22 mouse cellular contexts compared by ENCODE assay signal in genomic region chr2:34812706-34813105, GRCm38 (mm10). TPM values are rescaled to one million over a fixed set of nuclear protein-coding genes. Genes with fewer than 3 reads are reported as not detected.
"Had no signal": no experiment of that assay in that cellular context is flagged by ENCODE, and none has a peak within 500 bp of the region (broad histone marks: within the 10 kb centered on the region; RNA-seq: fewer than 3 reads in every experiment).

No protein-coding gene starts in this region.

- H3K9ac ChIP-seq: neural tube, embryonic 13.5 days; neural tube, embryonic 15.5 days; stomach, embryonic 15.5 days had no signal

- H3K27ac ChIP-seq: neural tube, embryonic 13.5 days; neural tube, embryonic 15.5 days; stomach, embryonic 15.5 days; stomach, postnatal 0 days had no signal

- H3K9me3 ChIP-seq: neural tube, embryonic 13.5 days; neural tube, embryonic 15.5 days; stomach, embryonic 15.5 days had no signal

- H3K4me2 ChIP-seq: neural tube, embryonic 13.5 days; neural tube, embryonic 15.5 days; stomach, embryonic 15.5 days had no signal

- DNase-seq: retina, postnatal 1 day; right cerebral cortex, adult 18-20 months; right cerebral cortex, postnatal 14 days; right cerebral cortex, postnatal 25 days; right cerebral cortex, postnatal 4 days; thymus, adult 18-20 months; thymus, adult 2 months; thymus, postnatal 14 days; thymus, postnatal 25 days; thymus, postnatal 36 days; thymus, postnatal 4 days had no signal

- H3K27me3 ChIP-seq: neural tube, embryonic 13.5 days; neural tube, embryonic 15.5 days; stomach, embryonic 15.5 days had no signal

- H3K4me3 ChIP-seq: neural tube, embryonic 13.5 days; neural tube, embryonic 15.5 days; stomach, embryonic 15.5 days had no signal

- H3K4me1 ChIP-seq: neural tube, embryonic 13.5 days; stomach, embryonic 15.5 days had no signal

RNA-seq across cellular contexts. Expression of gene Gm34653, which starts 20.1 kb away (rescaled TPM):
- total RNA-seq: neutrophil, adult 5-6 weeks had no signal
- polyA plus RNA-seq: neural tube, embryonic 13.5 days; neural tube, embryonic 14.5 days; neural tube, embryonic 15.5 days; small intestine, adult 2 months; spleen, adult 2 months; stomach, embryonic 14.5 days; stomach, embryonic 15.5 days; stomach, embryonic 16.5 days; stomach, postnatal 0 days; testis, adult 2 months; thymus, adult 2 months had no signal
